Mouse (Mus musculus) induced T-regulatory cell, adult 2 months (primary cell): ENCODE results near the gene Jun.

Source experiments
- DNase-seq: peaks from one replicate; pipeline ENCODE4 v3.0.0-alpha.2; 2012; ENCODE audit warnings: low read depth

The Jun gene

GRCm38 (mm10) chr4:95073214-95073750 lies 21.3 kb upstream of the Jun start:
- DNase-seq, result no peak

DNA sequence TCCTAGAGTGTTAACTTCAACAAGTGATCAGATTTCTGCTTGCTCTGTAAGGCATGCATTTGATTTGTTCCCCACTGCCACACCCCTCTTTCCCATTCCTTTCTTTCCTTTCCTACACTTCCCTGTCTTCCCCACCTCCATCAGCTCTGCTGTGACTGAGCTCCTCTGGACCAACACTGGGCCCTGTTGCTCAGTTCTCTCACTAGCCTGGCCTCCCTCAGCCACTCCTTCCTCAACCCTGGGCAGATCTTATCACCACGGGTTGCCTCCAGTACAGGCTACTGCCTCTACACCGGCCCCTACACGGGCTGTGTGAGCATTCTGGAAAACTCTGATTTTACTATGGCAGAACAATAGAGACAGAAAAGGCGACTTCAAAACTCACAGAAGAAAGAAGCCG lies 18.4 kb upstream of the Jun start:
- no peak for DNase-seq

DNA sequence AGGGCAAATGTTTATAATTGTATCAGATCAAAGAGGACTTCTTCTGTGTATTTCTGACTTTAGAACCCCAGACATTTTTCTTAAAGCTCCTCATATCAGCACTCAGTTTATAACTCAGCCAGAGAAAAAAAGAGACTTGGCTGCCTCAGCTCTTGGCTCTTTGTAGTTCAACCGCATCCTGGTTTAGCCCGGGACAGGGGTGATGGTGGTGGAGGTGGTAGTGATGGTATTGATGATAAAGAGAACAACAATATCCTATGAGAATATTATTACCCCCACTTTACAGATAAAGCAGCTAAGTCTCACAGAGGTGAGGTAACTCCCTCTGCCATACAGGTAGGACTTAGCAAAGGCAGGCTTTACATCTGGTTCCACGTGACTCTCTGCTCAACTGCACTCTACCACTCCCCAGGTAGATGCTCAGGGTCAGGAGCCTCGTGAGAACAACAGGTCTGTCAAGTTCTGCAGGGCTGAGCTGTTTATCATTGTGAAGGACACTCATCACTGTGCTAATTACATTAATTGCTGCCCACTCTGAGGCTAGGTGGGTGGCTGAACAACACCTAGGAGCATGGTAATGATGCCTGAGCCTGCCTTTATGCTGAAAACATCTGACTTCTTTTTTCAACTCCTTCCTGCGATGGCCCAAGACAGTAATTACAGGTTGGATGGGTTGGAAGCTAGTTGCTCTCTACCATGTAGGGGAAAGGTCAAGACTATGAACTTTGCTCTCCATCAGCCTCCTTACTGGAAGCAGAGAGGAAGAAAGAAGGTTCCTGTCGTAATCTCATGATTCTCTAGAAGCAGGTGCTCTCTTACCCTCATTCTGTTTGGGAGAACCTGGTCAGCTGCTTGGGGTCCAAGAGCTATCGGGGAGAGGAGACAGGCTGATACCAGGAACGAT lies 16.3 kb upstream of the Jun start:
- peak; percentile 28 for DNase-seq

DNA sequence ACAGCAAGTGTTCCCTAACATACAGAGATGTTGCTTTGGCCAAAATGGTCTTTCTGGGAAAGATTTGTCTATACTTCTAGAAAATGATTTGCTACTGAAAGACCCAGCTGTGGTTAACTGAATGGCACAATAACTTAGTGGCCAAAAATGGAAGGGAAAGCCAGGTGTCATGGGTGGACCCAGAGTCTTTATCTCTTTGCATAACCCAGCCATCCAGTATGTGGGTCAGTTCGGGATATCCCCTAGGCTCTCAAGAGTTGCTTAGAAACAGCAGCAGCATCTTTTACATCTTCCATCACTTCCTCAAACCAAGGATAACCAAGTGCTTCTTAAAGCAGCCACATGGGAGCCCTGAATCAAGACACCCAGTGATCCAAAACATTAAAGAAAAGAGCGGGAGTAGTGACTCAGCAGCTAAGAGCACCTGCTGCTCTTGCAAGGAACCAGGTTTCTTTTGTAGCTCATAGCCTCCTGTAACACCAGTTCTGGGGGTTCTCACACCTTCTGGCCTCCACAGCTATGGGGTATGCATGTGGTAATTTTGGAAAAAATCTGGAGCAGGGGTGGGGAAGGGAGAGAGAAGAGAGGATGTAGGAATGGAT lies 11.7 kb upstream of the Jun start:
- DNase-seq, result no peak

DNA sequence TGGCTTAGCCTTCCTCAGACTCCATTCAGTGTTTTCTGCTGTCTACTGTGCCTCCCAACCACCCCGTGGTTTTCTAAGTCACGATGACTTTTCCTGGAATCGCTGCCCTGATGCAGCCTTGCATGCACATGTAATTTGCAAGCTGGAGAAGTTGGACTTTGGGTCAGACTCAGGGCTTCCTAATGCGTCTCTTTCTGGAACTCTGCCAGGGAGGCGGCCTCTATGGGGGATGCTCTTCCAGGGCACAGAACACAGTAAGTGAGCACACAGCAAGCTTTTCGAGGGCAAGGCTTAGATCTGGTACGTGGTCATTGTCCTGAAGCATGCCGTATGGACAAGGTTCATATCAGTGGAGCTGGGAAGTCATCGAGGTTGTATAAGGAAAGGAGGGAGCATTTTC lies 10.9 kb upstream of the Jun start:
- no peak for DNase-seq

- DNase-seq, result no peak
Observed at GRCm38 (mm10) chr4:95057264-95057663, 5.2 kb upstream of the Jun start.

GRCm38 (mm10) chr4:95055276-95055675 lies 3.3 kb upstream of the Jun start:
- no peak for DNase-seq

DNA sequence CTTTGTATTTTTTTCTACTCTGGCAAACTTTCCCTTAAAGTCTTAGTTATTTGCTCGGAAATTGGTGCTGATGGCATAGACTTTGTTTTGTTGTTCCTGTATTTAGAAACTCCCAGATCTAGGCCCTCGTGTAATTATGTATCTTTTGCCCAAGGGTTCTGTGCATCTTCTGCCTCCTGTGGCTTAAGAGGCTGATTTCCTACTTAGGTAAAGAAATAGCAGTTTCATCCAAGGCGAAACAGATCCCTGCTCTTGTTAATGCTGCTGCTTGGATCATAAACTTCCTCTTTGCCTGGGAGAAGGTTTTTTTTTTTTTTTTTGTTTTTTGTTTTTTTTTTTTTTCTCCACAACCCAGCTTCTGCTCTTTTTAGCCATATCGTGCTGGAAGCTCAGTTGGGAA lies 2.3 kb upstream of the Jun start:
- no peak for DNase-seq

DNA sequence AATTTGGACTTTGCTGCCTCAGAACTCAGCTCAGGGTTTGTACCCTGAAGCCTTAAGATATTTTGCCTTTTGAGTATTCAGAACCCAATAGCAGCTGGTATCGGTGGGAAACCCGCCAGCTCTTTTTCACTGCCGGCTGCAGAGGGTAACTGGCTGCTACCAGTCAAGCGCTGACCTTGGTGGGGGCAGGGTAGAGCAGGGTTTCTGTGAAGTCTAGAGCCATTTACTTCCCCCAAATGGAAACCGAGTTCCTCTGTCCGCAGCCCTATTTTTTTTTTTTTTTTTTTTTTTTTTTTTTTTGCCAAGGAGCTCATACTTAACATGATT lies 1.7 kb upstream of the Jun start:
- DNase-seq, result no peak

GRCm38 (mm10) chr4:95053041-95053790 lies 1.2 kb upstream of the Jun start:
- DNase-seq, result peak; percentile 93

- DNase-seq, result peak; percentile 67
Observed at GRCm38 (mm10) chr4:95051311-95051871, 631 bp downstream of the Jun start.

DNA sequence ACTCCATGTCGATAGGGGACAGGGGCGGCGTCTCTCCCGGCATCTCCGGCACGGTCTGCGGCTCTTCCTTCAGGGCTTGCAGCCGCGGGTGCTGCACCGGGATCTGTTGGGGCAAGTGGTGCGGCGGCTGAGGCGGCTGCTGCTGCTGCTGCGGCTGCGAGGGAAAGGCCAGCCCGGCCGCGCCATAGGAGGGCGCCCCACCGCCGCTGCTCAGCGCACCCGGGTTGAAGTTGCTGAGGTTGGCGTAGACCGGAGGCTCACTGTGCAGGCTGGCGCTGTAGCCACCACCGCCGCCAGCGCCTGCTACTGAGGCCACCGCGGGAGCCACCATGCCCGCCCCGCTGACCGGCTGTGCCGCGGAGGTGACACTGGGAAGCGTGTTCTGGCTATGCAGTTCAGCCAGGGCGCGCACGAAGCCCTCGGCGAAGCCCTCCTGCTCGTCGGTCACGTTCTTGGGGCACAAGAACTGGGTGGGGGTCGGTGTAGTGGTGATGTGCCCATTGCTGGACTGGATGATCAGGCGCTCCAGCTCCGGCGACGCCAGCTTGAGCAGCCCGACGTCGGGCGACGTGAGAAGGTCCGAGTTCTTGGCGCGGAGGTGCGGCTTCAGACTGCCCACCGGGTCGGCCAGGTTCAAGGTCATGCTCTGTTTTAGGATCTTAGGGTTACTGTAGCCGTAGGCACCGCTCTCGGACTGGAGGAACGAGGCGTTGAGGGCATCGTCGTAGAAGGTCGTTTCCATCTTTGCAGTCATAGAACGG lies 1.3 kb downstream of the Jun start:
- peak; percentile 75 for DNase-seq

- peak; percentile 71 for DNase-seq
Observed at GRCm38 (mm10) chr4:95049884-95050517, 2.0 kb downstream of the Jun start.

DNA sequence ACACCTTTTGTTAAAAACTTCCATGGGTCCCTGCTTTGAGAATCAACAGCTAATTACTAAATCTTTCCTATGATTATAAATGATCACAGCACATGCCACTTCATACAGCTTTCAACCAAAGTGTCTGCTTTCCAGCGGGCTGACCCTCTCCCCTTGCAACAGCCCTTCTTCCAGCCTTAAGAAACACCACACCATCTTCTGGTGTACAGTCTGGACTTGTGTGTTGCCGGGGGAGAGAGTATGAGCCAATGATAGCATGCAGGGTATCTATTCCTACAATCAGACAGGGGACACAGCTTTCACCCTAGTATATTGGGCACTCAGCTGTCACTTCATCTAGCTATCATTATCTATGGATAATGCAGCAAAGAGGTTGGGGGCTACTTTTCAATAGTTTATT lies 2.9 kb downstream of the Jun start:
- DNase-seq, result peak; percentile 52

DNA sequence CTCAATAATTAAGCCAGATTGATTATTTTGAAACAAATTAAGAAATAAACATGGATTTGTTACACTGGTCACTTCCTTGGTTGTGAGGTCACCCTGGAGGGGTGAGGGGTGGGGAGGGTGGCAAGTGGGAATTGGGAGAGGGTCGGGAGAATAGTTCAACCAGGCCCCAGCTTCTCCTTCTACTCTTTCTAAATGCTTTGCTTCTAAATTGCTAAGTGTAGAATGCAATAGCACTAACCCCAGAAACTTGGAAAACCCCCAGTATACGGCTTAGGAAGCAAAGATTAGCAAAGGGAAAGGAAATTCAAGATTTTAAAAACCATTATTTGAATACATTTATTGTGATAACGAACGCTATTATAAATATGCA lies 3.3 kb downstream of the Jun start:
- DNase-seq, result no peak

DNA sequence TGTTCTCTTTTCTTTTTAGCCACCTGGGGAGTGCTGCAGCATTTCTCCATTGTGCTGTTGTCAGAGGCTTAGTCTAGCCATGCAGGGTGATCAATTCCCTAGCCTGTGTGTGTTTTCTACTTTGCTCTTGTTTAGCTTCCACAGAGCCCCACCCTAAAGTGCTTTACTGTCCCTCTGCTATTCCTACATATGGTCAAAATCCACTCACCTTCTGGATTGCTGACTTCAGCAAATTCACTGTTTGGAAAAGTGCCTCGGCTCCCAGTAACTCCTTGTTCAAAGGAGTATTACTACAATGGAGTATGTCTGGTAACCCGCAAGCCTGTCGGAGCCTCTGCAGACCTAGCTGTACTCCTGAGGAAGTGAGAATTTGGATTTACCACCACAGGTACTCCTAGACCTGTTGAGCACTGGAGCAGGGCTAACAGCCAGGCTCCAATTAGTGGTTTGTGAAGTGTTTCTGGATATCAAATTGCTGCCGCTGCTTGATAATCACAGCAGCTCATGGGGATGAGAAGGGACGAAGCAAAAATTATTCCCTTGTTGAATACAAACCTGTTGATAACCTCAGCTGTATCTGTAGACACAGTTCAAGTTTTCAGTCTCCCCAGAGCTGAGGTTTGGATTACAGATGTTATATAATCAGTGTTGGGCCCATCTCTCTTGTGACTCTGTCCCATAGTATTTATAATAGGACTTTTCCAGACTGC lies 3.8 kb downstream of the Jun start:
- DNase-seq, result peak; percentile 40

DNA sequence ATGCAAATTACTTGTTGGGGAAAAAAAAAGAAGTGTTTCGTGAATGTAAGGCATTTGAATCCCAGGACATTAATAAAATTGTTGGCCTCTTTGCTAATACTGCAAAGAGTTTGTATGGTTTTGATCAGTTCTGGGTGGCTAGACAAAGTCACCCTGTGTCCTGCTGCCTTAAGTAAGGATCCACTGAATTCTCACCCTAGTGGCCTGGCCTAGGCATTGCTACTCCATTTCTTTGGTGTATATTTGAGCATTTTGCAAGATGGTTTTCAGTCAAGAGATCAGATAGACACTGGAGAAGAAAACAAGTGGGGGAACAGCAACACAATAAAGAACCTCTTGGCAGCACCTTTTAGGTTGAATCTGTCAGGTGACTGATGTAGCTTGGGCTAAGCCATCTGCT lies 6.9 kb downstream of the Jun start:
- DNase-seq, result peak; percentile 43

DNA sequence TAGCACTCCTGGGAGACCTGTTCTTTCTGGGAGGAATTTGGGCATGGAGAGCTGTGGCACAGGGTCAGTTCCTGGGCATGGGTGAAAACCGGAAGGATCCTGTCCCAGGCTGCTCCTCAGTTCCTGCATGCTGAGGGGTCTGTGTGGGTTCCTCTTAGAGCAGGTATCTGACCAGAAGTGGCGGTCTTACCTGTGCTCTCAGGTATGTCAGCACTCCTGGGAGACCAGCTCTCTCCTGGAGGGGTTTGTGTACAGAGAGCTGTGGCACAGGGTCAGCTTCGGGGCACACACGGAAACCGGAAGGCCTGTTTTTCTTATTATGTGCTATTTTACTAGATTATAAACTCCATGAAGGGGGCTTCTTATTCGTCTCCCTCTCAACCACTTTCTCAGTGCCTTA lies 7.3 kb downstream of the Jun start:
- no peak for DNase-seq

DNA sequence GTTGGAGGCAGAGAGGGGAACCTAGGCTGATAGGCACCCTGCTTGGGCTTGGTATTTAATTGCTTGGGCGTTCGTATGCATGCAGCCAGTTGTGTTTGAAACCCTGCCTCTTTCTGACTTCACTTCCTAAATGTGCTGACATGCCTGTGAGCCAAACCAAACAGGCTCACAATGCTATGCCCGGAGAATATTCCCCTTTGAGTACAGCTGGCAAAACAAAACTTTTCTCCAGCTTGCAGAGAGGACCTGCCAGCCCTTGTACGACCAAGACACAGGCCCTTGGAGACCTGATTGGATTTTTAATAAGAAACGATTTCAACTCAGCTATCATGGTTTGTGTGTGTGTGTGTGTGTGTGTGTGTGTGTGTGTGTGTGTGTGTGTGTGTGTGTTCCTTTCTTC lies 14.0 kb downstream of the Jun start:
- DNase-seq, result no peak

GRCm38 (mm10) chr4:95031158-95031557 lies 20.9 kb downstream of the Jun start:
- no peak for DNase-seq
